Mouse (Mus musculus) G1E-ER4 (cell line): ENCODE data around the gene Gm9049. TPM values are rescaled to one million over a fixed set of nuclear protein-coding genes. Genes with fewer than 3 reads are reported as not detected.
"Not testable (repeated sequence)": the region's sequence is repeated elsewhere in the genome, so short reads cannot be mapped to it uniquely, and the experiment has no call there.

Source experiments
- GATA1 ChIP-seq: IDR thresholded peaks from one replicate; pipeline ENCODE4 v1.8.0; 2012; ENCODE audit warnings: low read length, inconsistent platforms
- polyA plus RNA-seq: library from polyadenylated mRNA; stranded (reverse); fragments of >175 nt; gene quantifications from 2 replicates; pipeline ENCODE4 v1.2.3, GENCODE M21; 2012

Gm9049 gene
- polyA plus RNA-seq, result not detected in 2 replicates

DNA sequence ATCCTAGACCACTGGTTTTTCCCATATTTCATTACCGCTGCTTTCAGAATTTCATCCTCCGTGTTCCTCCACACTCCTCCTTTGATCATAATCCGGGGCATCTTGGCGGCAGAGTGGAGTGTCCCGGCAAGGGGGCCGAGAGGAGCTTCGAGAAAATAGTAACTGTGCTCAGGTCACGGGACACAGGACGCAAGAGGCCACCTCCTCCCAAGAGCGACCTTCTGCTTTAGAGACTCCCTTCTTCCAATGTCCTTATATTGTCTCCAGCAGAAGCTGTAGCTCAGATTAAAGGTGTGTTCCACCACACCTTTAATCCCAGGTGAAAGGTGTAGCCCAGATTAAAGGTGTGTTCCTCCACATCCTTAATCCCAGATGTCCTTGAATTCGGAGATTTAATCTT is at the start of gene Gm9049:
Gm9049 (minus strand) TSS at position 101 of the 400 bp plus-strand sequence.
- not testable (repeated sequence) for TF ChIP-seq GATA1

DNA sequence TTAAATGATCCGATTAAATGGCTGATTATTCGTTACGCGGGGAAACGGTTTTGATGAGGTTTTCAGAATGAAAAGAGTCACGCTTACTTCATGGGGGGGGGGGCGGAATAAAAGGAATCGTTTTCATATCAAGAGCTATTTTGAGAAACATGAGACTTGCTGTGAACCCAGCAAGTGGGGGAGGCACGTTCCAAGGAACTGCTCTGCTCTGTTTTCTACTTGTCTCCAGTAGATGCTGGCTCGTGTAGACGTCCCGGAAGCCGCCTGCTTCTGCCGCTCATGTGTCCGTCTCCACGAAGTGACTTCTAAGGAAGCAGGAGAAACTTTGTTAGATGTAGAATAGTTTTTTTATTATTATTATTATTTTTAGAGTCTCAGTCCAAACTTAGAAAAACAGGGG is 46.0 kb upstream of the Gm9049 start:
- no peak for TF ChIP-seq GATA1

DNA sequence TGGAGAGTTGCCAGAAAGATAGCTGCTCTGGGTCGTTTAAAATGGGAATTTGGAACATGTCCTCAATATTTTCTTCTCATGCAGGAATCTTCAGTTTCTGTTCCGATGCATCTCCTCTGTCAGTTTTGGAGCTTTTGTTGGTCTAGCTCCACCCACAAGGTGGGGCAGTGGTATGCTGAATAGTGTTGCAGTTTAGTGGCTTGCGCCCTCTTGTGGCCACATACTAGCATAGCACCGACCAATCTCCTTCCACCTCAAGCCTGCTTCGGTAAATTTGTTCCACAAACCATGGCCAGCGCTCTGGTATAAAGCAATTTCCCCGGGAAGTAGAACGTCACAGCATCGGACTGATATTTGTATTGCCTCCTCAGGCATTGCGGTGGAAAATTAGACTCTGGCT is 16.5 kb upstream of the Gm9049 start:
- no peak for TF ChIP-seq GATA1

DNA sequence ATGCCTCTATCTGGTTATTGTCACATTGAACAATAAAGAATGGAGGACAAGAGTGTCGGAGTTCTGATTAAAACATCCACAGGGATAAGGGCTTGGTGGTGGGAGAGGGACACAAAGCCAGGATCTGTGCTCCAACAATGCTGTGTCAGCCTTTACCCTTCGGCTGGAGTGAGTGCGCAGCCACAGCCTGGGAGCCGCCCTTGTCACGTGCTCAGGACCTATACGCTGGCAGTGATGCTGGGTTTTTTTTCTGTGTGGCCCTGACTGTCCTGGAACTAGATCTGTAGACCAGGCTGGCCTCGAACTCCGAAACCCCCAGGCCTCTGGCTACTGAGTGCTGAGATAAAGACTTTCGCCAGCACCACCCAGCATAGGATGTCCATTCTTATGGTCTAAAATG is 15.6 kb upstream of the Gm9049 start:
- no peak for TF ChIP-seq GATA1

- TF ChIP-seq GATA1, result not testable (repeated sequence)
These were observed 5.3 kb downstream of the Gm9049 start, which contains the start of gene Gm9048 for GRCm38 (mm10) chr10:118348579-118348978. Gene Gm9048 (minus strand): TSS chr10:118348679.

DNA sequence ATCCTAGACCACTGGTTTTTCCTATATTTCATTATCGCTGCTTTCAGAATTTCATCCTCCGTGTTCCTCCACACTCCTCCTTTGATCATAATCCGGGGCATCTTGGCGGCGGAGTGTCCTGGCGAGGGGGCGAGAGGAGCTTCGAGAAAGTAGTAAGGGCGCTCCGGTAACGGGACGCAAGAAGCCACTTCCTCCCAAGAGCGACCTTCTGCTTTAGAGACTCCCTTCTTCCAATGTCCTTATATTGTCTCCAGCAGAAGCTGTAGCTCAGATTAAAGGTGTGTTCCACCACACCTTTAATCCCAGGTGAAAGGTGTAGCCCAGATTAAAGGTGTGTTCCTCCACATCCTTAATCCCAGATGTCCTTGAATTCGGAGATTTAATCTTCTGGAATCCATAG is 10.8 kb downstream of the Gm9049 start, which contains the start of gene Gm9046:
Gm9046 (minus strand) TSS at position 101 of the 400 bp plus-strand sequence.
- not testable (repeated sequence) for TF ChIP-seq GATA1

DNA sequence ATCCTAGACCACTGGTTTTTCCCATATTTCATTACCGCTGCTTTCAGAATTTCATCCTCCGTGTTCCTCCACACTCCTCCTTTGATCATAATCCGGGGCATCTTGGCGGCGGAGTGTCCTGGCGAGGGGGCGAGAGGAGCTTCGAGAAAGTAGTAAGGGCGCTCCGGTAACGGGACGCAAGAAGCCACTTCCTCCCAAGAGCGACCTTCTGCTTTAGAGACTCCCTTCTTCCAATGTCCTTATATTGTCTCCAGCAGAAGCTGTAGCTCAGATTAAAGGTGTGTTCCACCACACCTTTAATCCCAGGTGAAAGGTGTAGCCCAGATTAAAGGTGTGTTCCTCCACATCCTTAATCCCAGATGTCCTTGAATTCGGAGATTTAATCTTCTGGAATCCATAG is 16.2 kb downstream of the Gm9049 start, which contains the start of gene Gm9045:
Gm9045 (minus strand) TSS at position 101 of the 400 bp plus-strand sequence.
- not testable (repeated sequence) for TF ChIP-seq GATA1

- not testable (repeated sequence) for TF ChIP-seq GATA1
These were observed 21.6 kb downstream of the Gm9049 start, which contains the start of gene Gm9044 for GRCm38 (mm10) chr10:118332308-118332707. Gene Gm9044 (minus strand): TSS chr10:118332408.

- TF ChIP-seq GATA1, result not testable (repeated sequence)
These were observed 27.0 kb downstream of the Gm9049 start, which contains the start of gene Gm9040 for GRCm38 (mm10) chr10:118326869-118327268. Gene Gm9040 (minus strand): TSS chr10:118326969.

GRCm38 (mm10) chr10:118319024-118319423 is 34.9 kb downstream of the Gm9049 start:
- no peak for TF ChIP-seq GATA1

Other genes with a start within 250 kb of the Gm9049 start
- 15.3 and 20.6 TPM in 2 replicates for gene Mdm1, start 212.3 kb downstream of the Gm9049 start, polyA plus RNA-seq
- not detected in 2 replicates for gene Il22, start 149.2 kb downstream of the Gm9049 start, polyA plus RNA-seq
- gene Gm32717, start 113.3 kb downstream of the Gm9049 start, polyA plus RNA-seq, result not detected in 2 replicates
- not detected in 2 replicates for gene Gm32802, start 95.4 kb downstream of the Gm9049 start, polyA plus RNA-seq
- gene Iltifb, start 59.1 kb downstream of the Gm9049 start, polyA plus RNA-seq, result not detected in 2 replicates
- not detected in 2 replicates for gene Gm9040, start 27.1 kb downstream of the Gm9049 start, polyA plus RNA-seq
- gene Gm9044, start 21.7 kb downstream of the Gm9049 start, polyA plus RNA-seq, result not detected in 2 replicates
- not detected in 2 replicates for gene Gm9045, start 16.3 kb downstream of the Gm9049 start, polyA plus RNA-seq
- gene Gm9046, start 10.8 kb downstream of the Gm9049 start, polyA plus RNA-seq, result not detected in 2 replicates
- gene Gm9048, start 5.4 kb downstream of the Gm9049 start, polyA plus RNA-seq, result not detected in 2 replicates
- gene Ifng, start 86.9 kb upstream of the Gm9049 start, polyA plus RNA-seq, result not detected in 2 replicates